Mouse (Mus musculus) heart, embryonic 10.5 days (tissue): ENCODE data around the gene Gse1. TPM values are rescaled to one million over a fixed set of nuclear protein-coding genes. Genes with fewer than 3 reads are reported as not detected.

Source experiments
- DNase-seq: peaks from one replicate; pipeline ENCODE4 v3.0.0-alpha.2; 2017; ENCODE audit warnings: low spot score
- H3K27ac ChIP-seq: fragments of 300-500 bp; sonication (generic); 2 replicates; pipeline ENCODE4 v1.5.1; 2016; ENCODE audit warnings: mild to moderate bottlenecking
- H3K27me3 ChIP-seq: fragments of 300-500 bp; sonication (generic); 2 replicates; pipeline ENCODE4 v1.6.1; 2016; ENCODE audit warnings: mild to moderate bottlenecking; ENCODE audit not compliant: poor library complexity, insufficient read depth, severe bottlenecking
- H3K36me3 ChIP-seq: fragments of 300-500 bp; sonication (generic); 2 replicates; pipeline ENCODE4 v1.6.1; 2016; ENCODE audit warnings: mild to moderate bottlenecking, moderate library complexity
- H3K4me1 ChIP-seq: fragments of 300-500 bp; sonication (generic); 2 replicates; pipeline ENCODE4 v1.6.1; 2016; ENCODE audit warnings: mild to moderate bottlenecking
- H3K4me3 ChIP-seq: fragments of 300-500 bp; sonication (generic); 2 replicates; pipeline ENCODE4 v1.5.1; 2016; ENCODE audit warnings: mild to moderate bottlenecking, moderate library complexity
- H3K9me3 ChIP-seq: fragments of 300-500 bp; sonication (generic); 2 replicates; pipeline ENCODE4 v1.6.1; 2016; ENCODE audit warnings: mild to moderate bottlenecking, moderate library complexity
- WGBS: fragments of 180-500 bp; shearing (Covaris S2); methylation state at CpG from one replicate; pipeline ENCODE4 v1.1.7; 2016; 5-methylcytosine and 5-hydroxymethylcytosine counted together
- polyA plus RNA-seq: library from polyadenylated mRNA; unstranded; fragments of >200 nt; fragmentation: Nextera tagmentation; extraction: Ambion mirVana; gene quantifications from 2 replicates; pipeline ENCODE4 v1.2.1, GENCODE M21; 2016

Gene Gse1
- polyA plus RNA-seq, 1 experiment from 2014 or later = 13.7 TPM

GRCm38 (mm10) chr8:120512326-120512725, 284.1 kb downstream of the Gse1 start:
- WGBS = 43% methylated on average over 11 of the region's 11 CpGs
- H3K27ac ChIP-seq = peak overlapping the region; percentile 83
- no peaks in the 10 kb centered on the region for H3K36me3 ChIP-seq
- no peaks in the 10 kb centered on the region for H3K27me3 ChIP-seq
- DNase-seq = no peak
- H3K4me3 ChIP-seq = no peak overlapping the region
- no peaks in the 10 kb centered on the region for H3K9me3 ChIP-seq
- peaks cover 100% of the 10 kb centered on the region for H3K4me1 ChIP-seq

GRCm38 (mm10) chr8:120513145-120513544, 284.9 kb downstream of the Gse1 start:
- WGBS = 41% methylated on average over 6 of the region's 6 CpGs
- Histone ChIP-seq H3K4me3 (peak overlapping the region; percentile 19; the same call in 1 of the 2 replicates), H3K4me1 (peaks cover 100% of the 10 kb centered on the region), H3K27ac (peak overlapping the region; percentile 72), H3K36me3 (no peaks in the 10 kb centered on the region), H3K27me3 (no peaks in the 10 kb centered on the region), H3K9me3 (no peaks in the 10 kb centered on the region)
- no peak for DNase-seq

GRCm38 (mm10) chr8:120513638-120514461, 285.6 kb downstream of the Gse1 start:
- DNase-seq = no peak
- no peaks in the 10 kb centered on the region for H3K27me3 ChIP-seq
- H3K4me3 ChIP-seq = peak overlapping the region; percentile 19; the same call in 1 of the 2 replicates
- peak overlapping the region; percentile 72 for H3K27ac ChIP-seq
- peaks cover 100% of the 10 kb centered on the region for H3K4me1 ChIP-seq
- H3K9me3 ChIP-seq = no peaks in the 10 kb centered on the region
- no peaks in the 10 kb centered on the region for H3K36me3 ChIP-seq
- WGBS = 24% methylated on average over 25 of the region's 26 CpGs

GRCm38 (mm10) chr8:120515214-120515613, 287.0 kb downstream of the Gse1 start:
- no peaks in the 10 kb centered on the region for H3K9me3 ChIP-seq
- H3K27me3 ChIP-seq = no peaks in the 10 kb centered on the region
- H3K27ac ChIP-seq = 0 out of 2 replicates have a peak overlapping the region, but pooled peaks have one; percentile 12
- H3K4me3 ChIP-seq = no peak overlapping the region
- 82% methylated on average over 2 of the region's 2 CpGs for WGBS
- DNase-seq = no peak
- H3K4me1 ChIP-seq = peaks cover 100% of the 10 kb centered on the region
- H3K36me3 ChIP-seq = 0 out of 2 replicates have a peak, but pooled peaks cover 2% of the 10 kb centered on the region

- H3K36me3 ChIP-seq = 0 out of 2 replicates have a peak, but pooled peaks cover 2% of the 10 kb centered on the region
- WGBS = 84% methylated on average over 6 of the region's 6 CpGs
- H3K4me3 ChIP-seq = no peak overlapping the region
- no peaks in the 10 kb centered on the region for H3K9me3 ChIP-seq
- no peaks in the 10 kb centered on the region for H3K27me3 ChIP-seq
- no peak overlapping the region for H3K27ac ChIP-seq
- peaks cover 100% of the 10 kb centered on the region for H3K4me1 ChIP-seq
- no peak for DNase-seq
Measured at GRCm38 (mm10) chr8:120515650-120516049, 287.4 kb downstream of the Gse1 start.

GRCm38 (mm10) chr8:120516182-120516755, 288.0 kb downstream of the Gse1 start:
- H3K9me3 ChIP-seq = no peaks in the 10 kb centered on the region
- H3K36me3 ChIP-seq = 0 out of 2 replicates have a peak, but pooled peaks cover 2% of the 10 kb centered on the region
- H3K4me1 ChIP-seq = peaks cover 100% of the 10 kb centered on the region
- no peak overlapping the region; the same call in 1 of the 2 replicates for H3K4me3 ChIP-seq
- DNase-seq = no peak
- 11% methylated on average over 12 of the region's 12 CpGs for whole genome bisulfite sequencing
- no peaks in the 10 kb centered on the region for H3K27me3 ChIP-seq
- H3K27ac ChIP-seq = peak overlapping the region; percentile 71; the same call in 1 of the 2 replicates

GRCm38 (mm10) chr8:120517666-120518410, 289.6 kb downstream of the Gse1 start:
- peaks cover 94% of the 10 kb centered on the region for H3K4me1 ChIP-seq
- peaks cover 5% of the 10 kb centered on the region; the same call in 1 of the 2 replicates for H3K27me3 ChIP-seq
- DNase-seq = no peak
- peaks cover 6% of the 10 kb centered on the region; the same call in 1 of the 2 replicates for H3K36me3 ChIP-seq
- H3K4me3 ChIP-seq = no peak overlapping the region
- peak overlapping the region; percentile 39 for H3K27ac ChIP-seq
- H3K9me3 ChIP-seq = no peaks in the 10 kb centered on the region
- WGBS = 48% methylated on average over 11 of the region's 11 CpGs

- peak overlapping the region; percentile 39; the same call in 1 of the 2 replicates for H3K27ac ChIP-seq
- DNase-seq = no peak
- 69% methylated on average over 14 of the region's 14 CpGs for WGBS
- H3K4me3 ChIP-seq = no peak overlapping the region
- peaks cover 5% of the 10 kb centered on the region; the same call in 1 of the 2 replicates for H3K27me3 ChIP-seq
- peaks cover 94% of the 10 kb centered on the region for H3K4me1 ChIP-seq
- H3K36me3 ChIP-seq = peaks cover 6% of the 10 kb centered on the region; the same call in 1 of the 2 replicates
- no peaks in the 10 kb centered on the region for H3K9me3 ChIP-seq
Measured at GRCm38 (mm10) chr8:120518736-120519534, 290.7 kb downstream of the Gse1 start.

- WGBS = 58% methylated on average over 15 of the region's 15 CpGs
- no peaks in the 10 kb centered on the region for H3K9me3 ChIP-seq
- H3K4me1 ChIP-seq = peaks cover 94% of the 10 kb centered on the region
- no peak overlapping the region for H3K4me3 ChIP-seq
- DNase-seq = no peak
- peaks cover 5% of the 10 kb centered on the region; the same call in 1 of the 2 replicates for H3K27me3 ChIP-seq
- H3K36me3 ChIP-seq = peaks cover 6% of the 10 kb centered on the region; the same call in 1 of the 2 replicates
- peak overlapping the region; percentile 77 for H3K27ac ChIP-seq
Measured at GRCm38 (mm10) chr8:120520287-120520686, 292.0 kb downstream of the Gse1 start.

GRCm38 (mm10) chr8:120520707-120521590, 292.7 kb downstream of the Gse1 start:
- peaks cover 5% of the 10 kb centered on the region; the same call in 1 of the 2 replicates for H3K27me3 ChIP-seq
- H3K4me3 ChIP-seq = no peak overlapping the region
- WGBS = 20% methylated on average over 20 of the region's 20 CpGs
- peaks cover 94% of the 10 kb centered on the region for H3K4me1 ChIP-seq
- no peaks in the 10 kb centered on the region for H3K9me3 ChIP-seq
- H3K36me3 ChIP-seq = peaks cover 6% of the 10 kb centered on the region; the same call in 1 of the 2 replicates
- H3K27ac ChIP-seq = peak overlapping the region; percentile 77
- no peak for DNase-seq

- Histone ChIP-seq H3K9me3 (no peaks in the 10 kb centered on the region), H3K27ac (peak overlapping the region; percentile 44; the same call in 1 of the 2 replicates), H3K27me3 (peaks cover 5% of the 10 kb centered on the region; the same call in 1 of the 2 replicates), H3K36me3 (peaks cover 6% of the 10 kb centered on the region; the same call in 1 of the 2 replicates), H3K4me3 (no peak overlapping the region), H3K4me1 (peaks cover 94% of the 10 kb centered on the region)
- no peak for DNase-seq
- WGBS = 65% methylated on average over 7 of the region's 7 CpGs
Measured at GRCm38 (mm10) chr8:120521591-120521965, 293.3 kb downstream of the Gse1 start.
